Mouse (Mus musculus) retina, postnatal 1 day (tissue): ENCODE data around the gene Gpbar1.
A peak's percentile ranks its signal among the peaks of the same experiment; 100 is the strongest.

ENCODE experiments used
- DNase-seq: peaks from one replicate; pipeline ENCODE4 v3.0.0-alpha.2; 2012

Gpbar1 gene

DNA sequence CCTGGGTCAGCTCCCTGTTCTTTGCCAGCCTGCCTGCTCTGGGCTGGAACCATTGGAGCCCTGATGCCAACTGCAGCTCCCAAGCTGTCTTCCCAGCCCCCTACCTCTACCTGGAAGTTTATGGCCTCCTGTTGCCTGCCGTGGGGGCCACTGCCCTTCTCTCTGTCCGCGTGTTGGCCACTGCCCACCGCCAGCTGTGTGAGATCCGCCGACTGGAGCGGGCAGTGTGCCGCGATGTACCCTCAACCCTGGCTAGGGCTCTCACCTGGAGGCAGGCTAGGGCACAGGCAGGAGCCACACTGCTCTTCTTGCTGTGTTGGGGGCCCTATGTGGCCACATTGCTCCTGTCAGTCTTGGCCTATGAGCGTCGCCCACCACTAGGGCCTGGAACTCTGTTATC lies 638 bp downstream of the Gpbar1 start:
- no peak for DNase-seq

DNA sequence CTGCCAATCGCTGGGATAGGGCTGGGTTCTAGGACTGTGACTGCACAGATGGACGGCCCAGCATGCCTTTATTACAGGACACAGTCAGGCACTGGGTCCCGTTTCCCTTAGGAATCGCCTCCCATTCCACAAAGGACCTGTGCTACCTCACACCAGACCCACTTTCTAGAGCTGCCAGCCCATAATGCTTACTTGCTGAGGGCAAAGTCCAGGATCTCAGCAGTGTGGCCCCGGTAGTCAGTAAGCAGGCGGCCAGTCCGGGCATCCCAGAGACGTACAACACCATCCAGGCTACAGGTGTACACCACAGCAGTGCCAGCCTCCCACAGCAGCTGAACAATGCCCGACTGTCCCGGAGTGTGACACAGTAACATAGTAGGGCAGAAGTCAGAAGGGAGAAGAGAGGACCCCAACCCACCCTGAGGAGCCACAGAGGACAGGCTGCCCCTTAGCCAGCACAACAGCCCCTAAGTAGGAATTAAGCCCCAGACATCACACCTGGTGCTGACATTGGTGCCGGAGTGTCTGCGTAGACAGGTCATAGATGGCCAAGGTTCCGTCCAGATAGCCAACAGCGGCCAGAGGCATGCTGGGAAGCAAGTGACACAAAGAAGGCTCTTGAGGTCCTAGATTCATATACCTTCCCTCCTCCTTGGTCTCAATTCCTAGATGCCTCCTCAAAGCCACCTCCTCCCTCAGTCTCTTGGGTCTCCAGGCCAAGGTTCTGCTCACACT lies 2.4 kb downstream of the Gpbar1 start:
- DNase-seq = no peak

GRCm38 (mm10) chr1:74281372-74281771 lies 3.0 kb downstream of the Gpbar1 start:
- DNase-seq = no peak

GRCm38 (mm10) chr1:74281886-74282285 lies 3.5 kb downstream of the Gpbar1 start:
- no peak for DNase-seq

- DNase-seq = no peak
Observed at GRCm38 (mm10) chr1:74282896-74283625, 4.7 kb downstream of the Gpbar1 start.

- peak; percentile 79 for DNase-seq
Observed at GRCm38 (mm10) chr1:74283686-74284463, 5.5 kb downstream of the Gpbar1 start.

DNA sequence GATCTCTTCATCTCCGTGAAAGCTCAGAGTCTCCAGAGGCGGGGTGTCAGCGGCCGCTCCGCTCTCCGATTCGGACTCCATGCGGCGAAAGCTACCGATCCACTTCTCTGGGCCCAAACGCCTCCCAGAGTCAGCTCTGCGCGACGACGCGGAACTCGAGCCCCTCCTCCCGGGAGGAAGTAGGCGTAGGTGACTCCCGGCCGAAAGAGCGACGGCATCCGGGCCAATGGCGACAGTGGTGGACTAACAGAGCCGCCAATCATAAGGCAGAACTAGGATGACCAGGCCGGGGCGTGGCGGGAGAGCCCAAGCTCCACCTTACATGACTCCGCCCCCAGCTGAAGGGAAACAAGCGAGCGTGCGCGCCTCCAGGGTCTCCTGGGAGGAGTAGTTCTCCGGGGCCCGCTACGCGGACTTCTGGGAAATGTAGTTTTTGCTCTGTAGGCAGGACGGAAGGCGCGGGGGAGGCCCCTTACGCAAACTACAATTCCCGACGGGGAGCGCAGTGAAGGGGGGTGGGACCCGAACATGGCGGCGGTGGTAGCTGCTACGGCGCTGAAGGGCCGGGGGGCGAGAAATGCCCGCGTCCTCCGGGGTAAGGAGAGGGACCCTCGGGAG lies 6.3 kb downstream of the Gpbar1 start, which contains the start of the genes Aamp and Pnkd:
Gene Aamp (minus strand): TSS at position 196 of the 618 bp plus-strand sequence.
Gene Pnkd (plus strand): TSS at position 388 of the 618 bp plus-strand sequence.
- peak; percentile 100 for DNase-seq

- no peak for DNase-seq
Observed at GRCm38 (mm10) chr1:74285212-74286010, 7.1 kb downstream of the Gpbar1 start.

GRCm38 (mm10) chr1:74286869-74287607 lies 8.7 kb downstream of the Gpbar1 start:
- peak; percentile 52 for DNase-seq

- no peak for DNase-seq
Observed at GRCm38 (mm10) chr1:74288327-74288726, 10.0 kb downstream of the Gpbar1 start.

- DNase-seq = no peak
Observed at GRCm38 (mm10) chr1:74289248-74289647, 10.9 kb downstream of the Gpbar1 start.

DNA sequence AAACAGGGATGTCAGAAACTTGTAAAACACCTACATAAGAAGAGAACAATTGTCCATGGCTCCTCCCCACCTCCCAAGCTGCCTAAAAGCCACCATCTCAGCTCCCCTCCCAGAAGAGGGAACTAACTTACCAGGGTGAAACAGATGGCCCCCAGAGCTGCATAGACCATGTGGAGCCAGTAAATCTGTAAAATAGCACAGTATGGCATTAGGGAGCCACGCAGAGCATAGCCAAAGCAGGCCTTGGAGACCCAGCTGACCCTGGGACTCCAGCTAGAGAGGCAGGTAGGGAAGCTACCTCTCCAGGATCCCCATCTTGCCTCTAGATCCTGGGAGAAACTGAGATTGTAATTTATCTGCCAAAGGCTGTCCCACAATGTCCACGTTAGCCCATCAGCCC lies 11.4 kb downstream of the Gpbar1 start:
- DNase-seq = no peak

GRCm38 (mm10) chr1:74290141-74290540 lies 11.8 kb downstream of the Gpbar1 start:
- no peak for DNase-seq

DNA sequence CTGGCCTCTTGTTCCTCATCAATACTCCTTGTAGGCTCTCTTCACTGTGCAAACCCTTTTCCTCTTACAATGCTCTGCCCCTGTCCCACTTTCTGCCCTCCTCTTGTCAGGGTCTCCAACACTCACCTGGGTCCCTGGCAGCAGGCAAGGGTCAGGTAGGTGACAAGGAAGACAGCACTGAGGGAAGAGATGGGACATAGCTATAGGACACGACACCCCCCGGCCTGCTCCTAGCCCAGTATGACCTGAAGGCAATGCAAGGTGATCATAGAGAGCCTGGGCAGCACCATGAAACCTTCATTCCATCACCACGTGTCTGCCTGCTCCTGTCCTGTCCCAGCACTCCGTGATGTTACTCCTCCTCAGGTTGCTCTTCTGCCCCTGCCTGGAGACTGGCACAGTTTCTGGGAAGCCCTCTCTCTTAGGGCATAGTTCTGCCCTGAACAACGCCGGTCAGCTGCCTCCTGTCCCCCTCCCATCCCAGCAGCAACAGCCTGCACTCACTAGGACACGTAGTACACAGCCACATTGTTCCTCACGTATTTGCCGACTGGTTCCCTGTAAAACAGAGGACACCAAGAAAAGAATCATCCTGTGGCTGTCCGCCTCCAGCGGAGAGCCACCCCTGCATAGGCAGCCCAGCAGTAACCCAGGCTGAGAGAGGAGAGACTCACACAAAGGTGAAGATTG lies 14.1 kb downstream of the Gpbar1 start:
- DNase-seq = no peak

- no peak for DNase-seq
Observed at GRCm38 (mm10) chr1:74293306-74293960, 15.1 kb downstream of the Gpbar1 start.

GRCm38 (mm10) chr1:74294090-74294643 lies 15.8 kb downstream of the Gpbar1 start:
- no peak for DNase-seq

DNA sequence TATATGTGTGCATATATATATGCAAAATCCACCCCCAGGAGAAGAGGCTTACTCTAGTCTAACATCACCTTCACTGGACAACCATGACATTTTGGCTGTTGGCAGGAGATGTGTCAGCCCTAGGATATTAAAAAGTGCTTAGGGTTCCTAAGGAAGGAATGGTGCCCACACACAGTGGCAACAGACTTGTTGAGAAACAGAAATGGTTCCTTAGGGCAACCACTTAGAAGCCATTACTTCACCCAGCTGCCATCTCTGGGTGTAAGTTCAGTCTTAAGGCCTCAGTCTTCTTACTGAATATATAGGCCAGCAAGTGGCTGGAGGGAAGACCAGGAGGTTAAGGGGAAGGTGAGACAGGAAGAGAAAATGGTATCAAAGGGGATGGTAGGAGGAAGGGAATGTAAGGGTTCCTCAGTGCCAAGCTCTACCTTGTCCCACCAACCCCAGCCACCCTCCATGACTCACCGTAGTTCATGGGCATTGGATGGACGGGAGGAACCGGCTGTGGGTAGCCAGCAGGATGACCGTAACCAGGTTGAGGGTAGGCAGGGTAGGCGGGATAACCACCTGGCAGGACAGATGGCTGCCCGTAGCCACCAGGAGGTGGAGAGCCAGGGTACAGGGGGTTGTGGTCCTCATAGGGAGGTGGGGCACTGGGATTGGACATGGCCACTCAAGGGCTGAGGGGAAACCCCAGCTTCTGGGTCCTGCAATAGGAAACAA lies 16.5 kb downstream of the Gpbar1 start:
- no peak for DNase-seq

GRCm38 (mm10) chr1:74295456-74296171 lies 17.3 kb downstream of the Gpbar1 start:
- peak; percentile 92 for DNase-seq
